Mouse (Mus musculus): ENCODE results near the gene Tmem163. TPM values are rescaled to one million over a fixed set of nuclear protein-coding genes. Genes with fewer than 3 reads are reported as not detected.
A peak's percentile ranks its signal among the peaks of the same experiment; 100 is the strongest.

Tmem163 gene
- polyA plus RNA-seq, 1 experiment from 2014 or later = 31.6 TPM

DNA sequence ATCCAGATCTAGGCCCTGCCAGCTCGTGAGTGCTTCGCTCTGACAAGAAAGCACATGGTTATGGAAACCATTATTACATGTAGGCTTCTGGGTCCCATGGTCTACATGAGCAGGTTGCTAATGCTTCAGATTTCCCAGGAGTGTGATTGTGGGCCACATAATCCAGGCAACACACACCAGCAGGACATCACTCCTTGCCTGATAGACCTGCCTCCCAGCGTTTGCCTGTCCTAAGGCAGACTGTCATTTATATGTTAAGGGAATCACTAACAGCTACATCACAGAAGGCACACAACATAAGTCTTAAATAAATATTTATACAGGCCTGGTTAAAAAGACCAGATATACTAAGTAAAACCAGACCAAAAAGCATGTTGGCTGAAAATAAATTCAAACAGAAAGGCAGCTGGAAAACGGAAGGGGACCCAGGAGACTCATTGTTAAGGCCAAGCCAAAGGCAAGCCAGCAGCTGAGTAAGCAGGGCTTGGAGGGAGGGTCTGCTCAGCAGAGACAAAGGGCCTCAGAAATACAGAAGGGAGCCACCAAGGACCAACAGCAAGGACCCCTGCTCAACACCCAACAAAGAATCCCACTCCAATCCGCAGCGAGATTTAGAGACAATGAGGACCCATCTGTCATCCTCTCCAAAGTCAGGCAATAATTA, 123.4 kb downstream of the Tmem163 start:
- no peak for ATAC-seq (ENCODE audit: insufficient number of reproducible peaks, insufficient read depth, low FRiP score, low read depth)
- Histone ChIP-seq H3K27ac (replicated peaks in 1 of 2; ENCODE audit: control insufficient read depth in 1 of 2, insufficient read depth in 1 of 2, low read depth in 2 of 2, low read length in 2 of 2) (no peak overlapping the region), H3K9me3 (ENCODE audit: control insufficient read depth, low read length) (no peaks in the 10 kb centered on the region), H3K36me3 (ENCODE audit: control insufficient read depth, insufficient read depth, low read length) (no peaks in the 10 kb centered on the region), H3K9ac (ENCODE audit: low read length) (no peak overlapping the region), H3K4me1 (ENCODE audit: control insufficient read depth in 2 of 2, insufficient read depth in 2 of 2, low read length in 2 of 2) (peaks cover 0 to 2% of the 10 kb centered on the region in 2 experiments; a peak in 1 of 4 replicates), H3K27me3 (ENCODE audit: control insufficient read depth, insufficient read depth, low read length) (no peaks in the 10 kb centered on the region), H3K4me3 (ENCODE audit: control insufficient read depth in 1 of 2, insufficient read depth in 1 of 2, low read depth in 1 of 2, low read length in 2 of 2) (no peak overlapping the region), H3K4me2 (ENCODE audit: low read length) (no peak overlapping the region)
- WGBS = 76% methylated on average over 6 of the region's 6 CpGs

DNA sequence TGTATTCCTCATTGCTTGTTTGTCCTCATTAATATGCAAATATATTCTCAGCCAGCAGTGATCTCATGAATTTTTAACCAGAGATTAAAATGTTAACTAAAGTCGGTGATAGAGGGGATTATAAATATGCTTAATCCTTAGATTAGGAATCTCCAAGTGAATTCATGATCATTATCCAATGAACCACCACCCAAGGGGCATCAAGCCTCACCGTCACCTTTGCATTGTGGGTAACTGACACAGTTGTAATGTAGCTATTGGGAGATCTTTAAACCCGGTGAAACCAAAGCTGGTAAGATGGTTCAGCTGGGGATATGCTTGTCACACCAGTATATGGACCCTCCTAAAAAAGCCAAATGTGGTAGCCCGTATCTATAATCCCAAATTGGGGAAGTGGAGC, 131.3 kb downstream of the Tmem163 start:
- Histone ChIP-seq H3K4me1 (ENCODE audit: control insufficient read depth in 2 of 2, insufficient read depth in 2 of 2, low read length in 2 of 2) (peaks cover 0 to 2% of the 10 kb centered on the region in 2 experiments; a peak in 2 of 4 replicates), H3K4me2 (ENCODE audit: low read length) (no peak overlapping the region), H3K27me3 (ENCODE audit: control insufficient read depth, insufficient read depth, low read length) (no peaks in the 10 kb centered on the region), H3K27ac (replicated peaks in 1 of 2; ENCODE audit: control insufficient read depth in 1 of 2, insufficient read depth in 1 of 2, low read depth in 2 of 2, low read length in 2 of 2) (no peak overlapping the region), H3K4me3 (ENCODE audit: control insufficient read depth in 1 of 2, insufficient read depth in 1 of 2, low read depth in 1 of 2, low read length in 2 of 2) (no peak overlapping the region), H3K9ac (ENCODE audit: low read length) (no peak overlapping the region), H3K9me3 (ENCODE audit: control insufficient read depth, low read length) (no peaks in the 10 kb centered on the region), H3K36me3 (ENCODE audit: control insufficient read depth, insufficient read depth, low read length) (no peaks in the 10 kb centered on the region)
- WGBS = 73% methylated on average over 4 of the region's 4 CpGs
- ATAC-seq (ENCODE audit: insufficient number of reproducible peaks, insufficient read depth, low FRiP score, low read depth) = no peak

DNA sequence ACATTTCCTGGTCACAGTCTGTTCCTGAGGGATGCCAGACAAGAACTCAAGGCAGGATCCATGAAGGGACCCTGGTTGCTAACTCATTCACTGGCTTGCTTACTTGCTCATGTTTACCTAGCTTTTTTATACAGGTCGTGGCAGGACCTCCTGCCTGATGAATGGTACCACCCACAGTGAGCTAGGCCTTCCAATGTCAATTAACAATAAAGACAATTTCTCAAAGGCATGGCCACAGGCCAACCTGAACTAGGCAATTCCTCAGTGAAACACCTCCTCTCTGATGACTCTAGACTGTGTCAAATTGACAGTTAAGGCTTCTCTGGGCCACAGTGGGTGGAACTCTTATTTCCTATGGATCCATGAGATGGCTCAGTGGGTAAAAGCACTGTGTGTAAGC, 136.6 kb downstream of the Tmem163 start:
- Histone ChIP-seq H3K9me3 (ENCODE audit: control insufficient read depth, low read length) (no peaks in the 10 kb centered on the region), H3K4me1 (ENCODE audit: control insufficient read depth in 2 of 2, insufficient read depth in 2 of 2, low read length in 2 of 2) (no peaks in the 10 kb centered on the region), H3K36me3 (ENCODE audit: control insufficient read depth, insufficient read depth, low read length) (no peaks in the 10 kb centered on the region), H3K27me3 (ENCODE audit: control insufficient read depth, insufficient read depth, low read length) (no peaks in the 10 kb centered on the region), H3K4me2 (ENCODE audit: low read length) (no peak overlapping the region), H3K27ac (replicated peaks in 1 of 2; ENCODE audit: control insufficient read depth in 1 of 2, insufficient read depth in 1 of 2, low read depth in 2 of 2, low read length in 2 of 2) (no peak overlapping the region), H3K9ac (ENCODE audit: low read length) (no peak overlapping the region), H3K4me3 (ENCODE audit: control insufficient read depth in 1 of 2, insufficient read depth in 1 of 2, low read depth in 1 of 2, low read length in 2 of 2) (no peak overlapping the region)
- ATAC-seq (ENCODE audit: insufficient number of reproducible peaks, insufficient read depth, low FRiP score, low read depth) = no peak
- WGBS = 47% methylated on average over 1 of the region's 1 CpGs

DNA sequence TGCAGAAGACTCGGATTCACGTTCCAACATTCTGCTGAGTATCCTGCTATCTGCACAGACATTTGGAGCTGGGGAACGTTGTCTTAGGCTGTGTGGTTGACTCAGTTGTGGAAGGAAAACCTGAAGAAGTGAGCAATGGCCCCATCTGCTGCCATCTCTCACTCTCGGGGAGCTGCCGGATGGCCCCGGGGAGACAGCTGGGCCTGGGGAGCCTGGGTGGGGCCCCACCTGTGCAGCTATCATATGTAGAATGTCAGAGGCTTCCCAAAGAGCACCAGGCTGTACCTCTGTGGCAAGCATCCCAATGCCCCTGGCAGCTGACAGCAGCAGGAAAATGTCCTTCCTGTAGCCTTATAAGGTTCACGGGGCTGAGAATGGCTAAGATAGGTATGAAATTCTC, 137.4 kb downstream of the Tmem163 start:
- no peak overlapping the region for H3K9ac ChIP-seq (ENCODE audit: low read length)
- H3K4me3 ChIP-seq (ENCODE audit: control insufficient read depth in 1 of 2, insufficient read depth in 1 of 2, low read depth in 1 of 2, low read length in 2 of 2) = no peak overlapping the region
- no peaks in the 10 kb centered on the region for H3K27me3 ChIP-seq (ENCODE audit: control insufficient read depth, insufficient read depth, low read length)
- ATAC-seq (ENCODE audit: insufficient number of reproducible peaks, insufficient read depth, low FRiP score, low read depth) = no peak
- H3K4me2 ChIP-seq (ENCODE audit: low read length) = no peak overlapping the region
- H3K9me3 ChIP-seq (ENCODE audit: control insufficient read depth, low read length) = no peaks in the 10 kb centered on the region
- H3K36me3 ChIP-seq (ENCODE audit: control insufficient read depth, insufficient read depth, low read length) = no peaks in the 10 kb centered on the region
- H3K4me1 ChIP-seq (ENCODE audit: control insufficient read depth in 2 of 2, insufficient read depth in 2 of 2, low read length in 2 of 2) = 0 out of 4 replicates have a peak, but pooled peaks cover 0 to 2% of the 10 kb centered on the region in 2 experiments
- 81% methylated on average over 7 of the region's 7 CpGs for WGBS
- no peak overlapping the region for H3K27ac ChIP-seq (replicated peaks in 1 of 2; ENCODE audit: control insufficient read depth in 1 of 2, insufficient read depth in 1 of 2, low read depth in 2 of 2, low read length in 2 of 2)

DNA sequence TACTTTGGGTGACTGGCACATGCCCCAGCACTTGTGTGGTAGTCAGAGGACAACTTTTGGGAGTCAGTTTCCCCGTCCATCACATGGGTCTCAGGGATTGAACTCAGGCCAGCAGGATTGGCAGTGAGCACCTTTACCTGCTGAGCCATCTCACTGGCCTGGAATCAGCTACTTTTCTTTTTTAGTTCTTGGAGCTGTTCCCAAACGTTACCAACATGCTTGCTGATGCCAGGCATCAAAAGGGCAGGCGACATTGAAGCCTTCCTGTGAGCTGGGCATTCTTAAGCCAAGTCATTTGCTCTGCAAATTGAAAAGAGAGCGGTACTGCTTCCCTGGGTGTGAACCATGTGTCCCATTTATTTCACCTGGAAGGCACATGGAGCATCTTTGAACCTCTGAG, 137.8 kb downstream of the Tmem163 start:
- H3K4me2 ChIP-seq (ENCODE audit: low read length) = no peak overlapping the region
- no peaks in the 10 kb centered on the region for H3K27me3 ChIP-seq (ENCODE audit: control insufficient read depth, insufficient read depth, low read length)
- H3K36me3 ChIP-seq (ENCODE audit: control insufficient read depth, insufficient read depth, low read length) = no peaks in the 10 kb centered on the region
- no peak overlapping the region for H3K9ac ChIP-seq (ENCODE audit: low read length)
- H3K4me1 ChIP-seq (ENCODE audit: control insufficient read depth in 2 of 2, insufficient read depth in 2 of 2, low read length in 2 of 2) = peaks cover 0 to 4% of the 10 kb centered on the region in 2 experiments; a peak in 1 of 4 replicates
- H3K4me3 ChIP-seq (ENCODE audit: control insufficient read depth in 1 of 2, insufficient read depth in 1 of 2, low read depth in 1 of 2, low read length in 2 of 2) = no peak overlapping the region
- WGBS = 75% methylated on average over 4 of the region's 4 CpGs
- H3K27ac ChIP-seq (replicated peaks in 1 of 2; ENCODE audit: control insufficient read depth in 1 of 2, insufficient read depth in 1 of 2, low read depth in 2 of 2, low read length in 2 of 2) = no peak overlapping the region
- ATAC-seq (ENCODE audit: insufficient number of reproducible peaks, insufficient read depth, low FRiP score, low read depth) = no peak
- H3K9me3 ChIP-seq (ENCODE audit: control insufficient read depth, low read length) = no peaks in the 10 kb centered on the region

DNA sequence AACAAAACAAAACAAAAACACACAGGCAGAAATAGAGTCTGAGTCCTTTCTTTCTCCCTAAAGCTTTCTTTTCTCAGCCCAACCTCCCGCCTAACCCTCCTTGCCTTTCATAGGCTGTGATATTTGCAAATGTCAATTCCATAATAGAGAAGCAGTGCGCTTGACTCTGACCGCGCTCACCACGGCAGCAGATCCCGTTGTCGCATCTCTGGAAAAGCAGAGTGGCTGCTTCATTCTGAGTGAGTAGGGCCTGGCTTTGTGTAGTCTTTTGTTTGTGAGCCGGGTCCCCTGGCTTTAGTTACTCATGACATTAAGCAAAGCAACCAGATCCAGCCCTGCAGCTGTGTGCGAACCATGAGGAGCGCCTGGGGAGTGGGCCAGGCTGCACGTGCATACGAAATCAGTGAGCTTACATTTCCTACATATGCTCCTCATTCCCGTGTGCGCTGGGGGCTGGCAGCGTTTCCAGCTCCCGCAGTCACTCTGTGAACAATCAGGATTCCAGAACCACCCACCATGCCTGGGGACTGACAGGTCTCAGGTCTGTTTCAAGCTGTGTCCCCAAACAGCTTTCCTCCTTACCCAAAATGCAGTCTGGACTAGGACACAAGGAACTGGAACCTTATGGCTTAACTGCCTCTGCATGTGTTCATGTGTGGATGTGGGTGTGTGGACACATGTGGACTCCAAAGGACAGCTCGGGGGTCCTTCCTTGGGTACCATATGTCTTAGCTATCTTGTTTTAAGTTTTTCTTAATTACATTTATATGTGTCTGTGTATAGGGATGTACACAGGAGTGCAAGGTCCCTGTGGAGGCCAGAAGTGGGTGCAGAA, 141.9 kb downstream of the Tmem163 start:
- Histone ChIP-seq H3K9ac (ENCODE audit: low read length) (peak overlapping the region; percentile 36; the same call in 1 of the 2 replicates), H3K36me3 (ENCODE audit: control insufficient read depth, insufficient read depth, low read length) (no peaks in the 10 kb centered on the region), H3K27me3 (ENCODE audit: control insufficient read depth, insufficient read depth, low read length) (no peaks in the 10 kb centered on the region), H3K9me3 (ENCODE audit: control insufficient read depth, low read length) (no peaks in the 10 kb centered on the region), H3K4me1 (ENCODE audit: control insufficient read depth in 2 of 2, insufficient read depth in 2 of 2, low read length in 2 of 2) (peaks cover 0 to 5% of the 10 kb centered on the region in 2 experiments; a peak in 1 of 4 replicates), H3K4me3 (ENCODE audit: control insufficient read depth in 1 of 2, insufficient read depth in 1 of 2, low read depth in 1 of 2, low read length in 2 of 2) (no peak overlapping the region; a peak in 1 of 4 replicates), H3K4me2 (ENCODE audit: low read length) (peak overlapping the region; percentile 43; the same call in 1 of the 2 replicates), H3K27ac (replicated peaks in 1 of 2; ENCODE audit: control insufficient read depth in 1 of 2, insufficient read depth in 1 of 2, low read depth in 2 of 2, low read length in 2 of 2) (no peak overlapping the region)
- 40% methylated on average over 17 of the region's 17 CpGs for WGBS
- no peak for ATAC-seq (ENCODE audit: insufficient number of reproducible peaks, insufficient read depth, low FRiP score, low read depth)

DNA sequence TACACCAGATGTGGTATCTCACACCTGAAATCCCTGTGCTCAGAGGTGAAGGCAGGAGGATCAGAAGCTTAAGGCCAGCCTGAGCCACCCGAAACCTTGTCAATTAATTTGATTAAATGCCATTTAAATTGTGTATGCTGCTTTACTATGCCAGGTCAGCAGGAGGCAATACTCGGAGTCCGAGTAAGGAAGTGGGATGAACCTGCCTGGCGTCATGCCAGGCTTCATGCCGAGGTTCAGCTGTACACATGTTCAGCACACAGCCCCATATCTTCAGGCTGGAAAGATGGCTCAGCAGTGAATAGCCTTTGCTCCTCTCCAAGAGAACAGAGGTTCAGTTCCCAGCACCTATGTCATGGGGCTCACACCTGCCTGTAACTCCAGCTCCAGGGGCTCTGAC, 142.9 kb downstream of the Tmem163 start:
- Histone ChIP-seq H3K4me1 (ENCODE audit: control insufficient read depth in 2 of 2, insufficient read depth in 2 of 2, low read length in 2 of 2) (peaks cover 0 to 5% of the 10 kb centered on the region in 2 experiments; a peak in 1 of 4 replicates), H3K27ac (replicated peaks in 1 of 2; ENCODE audit: control insufficient read depth in 1 of 2, insufficient read depth in 1 of 2, low read depth in 2 of 2, low read length in 2 of 2) (no peak overlapping the region), H3K4me2 (ENCODE audit: low read length) (no peak overlapping the region), H3K36me3 (ENCODE audit: control insufficient read depth, insufficient read depth, low read length) (no peaks in the 10 kb centered on the region), H3K9me3 (ENCODE audit: control insufficient read depth, low read length) (no peaks in the 10 kb centered on the region), H3K27me3 (ENCODE audit: control insufficient read depth, insufficient read depth, low read length) (no peaks in the 10 kb centered on the region), H3K9ac (ENCODE audit: low read length) (no peak overlapping the region), H3K4me3 (ENCODE audit: control insufficient read depth in 1 of 2, insufficient read depth in 1 of 2, low read depth in 1 of 2, low read length in 2 of 2) (no peak overlapping the region)
- no peak for ATAC-seq (ENCODE audit: insufficient number of reproducible peaks, insufficient read depth, low FRiP score, low read depth)
- WGBS = 48% methylated on average over 5 of the region's 5 CpGs
